Mouse (Mus musculus): ENCODE data around the gene Ndst2.
A peak's percentile ranks its signal among the peaks of the same experiment; 100 is the strongest.

The Ndst2 gene

DNA sequence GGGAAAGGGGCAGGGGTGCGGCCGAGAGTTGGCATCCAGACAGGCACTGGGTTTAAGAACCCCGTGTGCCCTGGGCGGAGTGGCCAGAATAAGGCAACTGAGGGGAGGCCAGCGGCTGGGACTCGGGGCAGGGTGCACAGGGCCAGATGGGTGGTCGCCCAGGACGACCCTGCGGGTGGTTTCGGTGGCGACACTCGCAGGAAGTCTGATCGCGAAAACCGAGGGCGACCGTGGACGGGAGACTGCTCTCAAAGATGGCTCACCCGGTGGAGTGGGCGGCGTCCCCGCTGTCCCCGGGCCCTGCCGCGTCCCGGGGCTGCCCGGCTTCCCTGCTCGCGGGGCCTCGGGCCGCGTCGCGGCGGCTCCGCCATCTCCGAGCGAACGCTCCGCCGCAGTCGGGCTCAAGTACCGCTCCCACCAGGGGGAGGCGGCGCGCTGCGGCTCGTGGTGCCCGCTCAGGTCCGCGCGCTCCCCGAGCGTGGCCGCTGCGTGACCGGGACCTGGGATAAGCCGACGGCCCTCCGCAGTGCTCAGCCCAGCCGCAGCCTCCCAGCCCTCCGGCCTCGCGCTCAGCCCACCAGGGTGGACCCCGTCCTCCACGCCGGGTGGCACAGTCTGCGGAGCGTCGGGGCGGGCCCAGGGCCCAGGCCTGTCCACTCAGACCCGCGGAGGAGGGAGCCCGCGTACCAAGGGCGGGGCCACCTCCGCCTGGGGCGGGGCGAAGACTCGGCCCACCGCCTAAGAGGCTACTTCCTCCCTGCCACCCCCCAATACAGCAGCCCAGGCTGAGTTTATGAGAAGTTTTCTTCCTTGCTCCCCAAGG, at the start of gene Ndst2:
TSS of gene Ndst2 (minus strand) at position 611 of the 823 bp plus-strand sequence.
- peak; percentile 89 for DNase-seq

DNA sequence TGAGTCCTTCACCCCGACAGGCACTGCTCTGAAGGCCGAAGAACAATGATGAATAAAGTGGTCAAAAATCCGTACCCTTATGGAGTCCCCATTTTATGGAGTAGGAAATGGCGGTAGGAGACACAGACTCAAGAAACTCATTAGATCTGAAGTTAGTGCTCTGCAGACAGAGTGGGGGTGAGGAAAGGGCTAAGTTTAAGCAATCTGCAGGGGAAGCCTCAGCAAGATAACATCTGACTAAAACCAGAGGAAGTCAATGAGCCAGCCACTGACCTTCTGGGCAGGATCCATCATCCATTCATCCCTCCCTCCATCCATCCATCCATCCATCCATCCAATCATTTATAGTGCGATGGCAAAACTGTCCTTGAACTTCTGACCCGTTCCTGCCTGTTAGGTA, 49.2 kb upstream of the Ndst2 start:
- DNase-seq = no peak

GRCm38 (mm10) chr14:20782860-20783259, 48.5 kb upstream of the Ndst2 start:
- no peak for DNase-seq

GRCm38 (mm10) chr14:20780217-20780616, 45.9 kb upstream of the Ndst2 start:
- no peak for DNase-seq

DNA sequence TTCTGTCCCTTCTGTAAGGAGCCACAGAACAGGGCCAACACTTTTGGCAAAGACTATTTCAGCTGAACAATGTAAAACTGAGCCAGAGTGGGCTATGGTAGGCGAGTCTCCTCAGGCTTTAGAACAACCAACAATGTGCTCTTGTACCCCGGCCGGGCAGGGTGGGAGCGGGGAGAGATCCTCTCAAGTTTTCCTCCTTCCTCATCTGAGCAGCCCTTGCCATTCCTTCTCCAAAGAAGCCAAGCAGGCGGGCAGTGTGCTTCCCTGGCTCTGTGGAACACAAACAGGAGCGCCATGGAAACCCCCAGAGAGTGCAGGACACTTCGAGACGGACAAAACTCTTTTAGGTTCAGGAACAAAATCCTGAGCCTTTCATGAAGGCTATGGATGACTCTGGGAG, 44.1 kb upstream of the Ndst2 start:
- no peak for DNase-seq

DNA sequence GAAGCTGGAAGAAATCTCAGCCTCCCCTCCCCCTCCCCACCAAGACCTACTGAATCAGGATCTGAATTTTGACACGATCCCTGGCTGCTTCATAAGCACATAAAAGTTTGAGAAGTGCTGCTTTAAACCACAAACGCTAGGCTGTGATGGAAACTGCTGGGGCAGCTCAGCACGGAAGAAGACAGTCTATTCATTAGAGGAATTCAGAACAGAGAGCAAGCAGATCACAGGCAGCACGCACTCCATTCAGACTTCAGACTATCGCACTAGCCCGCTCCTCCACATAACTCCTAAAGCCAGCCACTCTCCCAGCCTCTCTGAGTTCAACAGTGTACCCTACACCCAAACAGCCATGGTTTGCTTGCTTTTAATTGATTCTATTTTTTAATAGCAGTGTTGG, 41.3 kb upstream of the Ndst2 start:
- no peak for DNase-seq

DNA sequence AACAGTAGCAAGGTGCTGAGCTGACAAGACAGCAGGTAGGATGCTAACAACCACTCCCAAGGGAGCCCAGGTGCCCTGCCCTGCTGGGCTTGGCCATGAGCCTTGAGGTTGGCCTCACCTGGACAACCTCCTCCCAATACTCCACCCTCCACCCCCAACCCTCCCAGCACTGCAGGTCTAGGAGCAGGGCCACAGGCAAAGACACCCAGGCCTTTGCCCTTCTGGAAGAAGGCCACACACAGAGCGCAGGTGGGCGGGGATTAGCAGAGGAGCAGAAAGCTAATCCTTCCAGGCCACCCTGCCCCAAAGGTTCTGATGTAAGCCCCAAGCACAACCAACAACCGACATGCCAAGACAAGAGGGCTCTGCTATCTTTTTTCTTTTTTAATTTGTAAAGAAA, 39.0 kb upstream of the Ndst2 start:
- DNase-seq = no peak

DNA sequence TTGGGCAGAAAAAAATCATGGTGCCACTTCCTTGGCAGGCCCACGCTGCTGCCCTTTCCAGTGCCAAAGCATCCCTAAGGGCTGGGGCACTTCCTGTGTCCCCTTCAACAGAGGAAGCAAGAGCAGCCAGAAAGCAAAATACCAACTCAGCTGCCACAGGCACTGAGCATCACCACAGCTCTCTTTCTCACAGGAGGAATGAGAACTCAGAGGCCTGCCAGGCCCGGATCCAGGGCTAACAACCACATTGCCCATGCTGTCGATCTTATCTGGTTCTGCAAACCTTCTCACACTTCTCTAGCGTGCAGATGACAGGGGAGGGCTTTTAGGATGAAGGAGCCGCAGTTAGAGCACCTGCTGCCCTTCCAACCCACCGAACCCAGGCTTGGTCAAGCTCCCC, 38.4 kb upstream of the Ndst2 start:
- DNase-seq = no peak

GRCm38 (mm10) chr14:20771941-20772340, 37.6 kb upstream of the Ndst2 start:
- DNase-seq = no peak

- no peak for DNase-seq
Observed at GRCm38 (mm10) chr14:20768581-20768980, 34.2 kb upstream of the Ndst2 start.

DNA sequence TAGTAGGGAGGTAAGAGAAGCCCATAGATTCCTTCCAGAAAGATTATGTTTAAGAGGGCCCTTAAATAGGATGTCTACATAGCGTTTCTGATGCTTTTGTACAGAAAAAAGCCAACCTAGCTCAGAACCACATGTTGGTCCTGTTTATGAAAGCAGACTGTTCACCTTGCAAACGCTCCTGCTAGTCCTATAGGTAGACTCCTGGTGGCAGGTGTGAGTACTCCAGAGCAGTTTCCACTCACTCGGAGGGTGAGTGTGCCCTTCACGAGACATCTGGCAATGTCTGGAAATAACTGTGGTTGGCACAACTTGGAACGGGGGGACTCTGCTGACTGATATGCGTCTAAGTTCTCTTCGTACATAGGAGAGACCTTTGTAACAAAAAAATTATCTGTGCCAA, 33.6 kb upstream of the Ndst2 start:
- no peak for DNase-seq

DNA sequence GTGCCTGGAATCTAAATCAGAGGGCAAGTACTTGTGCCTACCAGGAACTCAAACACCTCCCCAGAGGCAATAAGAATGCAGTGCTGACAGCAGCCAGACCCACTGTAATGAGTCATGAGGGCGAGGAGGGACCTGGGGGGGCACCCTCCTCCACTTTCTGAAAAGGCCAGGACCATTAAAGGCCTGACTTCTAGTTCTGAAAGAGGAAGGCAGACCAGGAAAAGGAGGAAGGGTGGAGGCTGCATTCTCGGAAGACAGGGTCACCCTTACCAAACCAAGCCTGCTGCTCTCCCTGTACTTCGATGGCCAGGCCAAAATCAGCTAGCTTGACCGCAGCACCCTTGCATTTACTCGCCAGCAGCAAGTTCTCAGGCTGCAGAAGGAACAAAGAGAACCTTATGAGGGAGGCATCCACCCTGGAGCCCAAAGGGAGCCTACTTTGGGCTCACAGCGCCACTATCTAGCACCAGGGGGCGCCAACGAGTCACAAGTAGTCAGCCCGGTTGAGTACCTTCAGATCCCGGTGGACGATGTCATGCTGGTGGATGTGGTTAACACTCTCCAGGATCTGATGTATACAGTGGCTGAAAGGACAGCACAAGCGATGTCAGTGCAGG, 31.4 kb upstream of the Ndst2 start:
- DNase-seq = peak; percentile 87

DNA sequence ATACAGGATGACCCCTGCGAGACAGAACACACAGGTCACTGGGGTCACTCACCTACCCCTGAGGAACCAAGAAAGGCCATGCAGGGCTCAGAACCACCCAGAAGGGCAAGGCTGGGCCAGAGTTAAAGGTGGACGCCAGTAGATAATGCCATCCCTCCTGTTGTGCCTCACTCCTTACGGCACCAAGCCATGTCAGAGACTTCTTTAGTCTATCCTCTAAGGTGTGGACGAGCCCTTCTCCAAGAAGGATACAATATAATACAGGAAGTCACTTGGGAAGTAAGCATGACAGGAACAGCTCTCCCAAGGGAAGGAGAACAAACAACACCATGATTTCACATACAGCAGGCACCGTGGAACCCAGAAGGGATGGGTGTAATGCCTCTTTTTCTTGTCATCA, 30.6 kb upstream of the Ndst2 start:
- no peak for DNase-seq

DNA sequence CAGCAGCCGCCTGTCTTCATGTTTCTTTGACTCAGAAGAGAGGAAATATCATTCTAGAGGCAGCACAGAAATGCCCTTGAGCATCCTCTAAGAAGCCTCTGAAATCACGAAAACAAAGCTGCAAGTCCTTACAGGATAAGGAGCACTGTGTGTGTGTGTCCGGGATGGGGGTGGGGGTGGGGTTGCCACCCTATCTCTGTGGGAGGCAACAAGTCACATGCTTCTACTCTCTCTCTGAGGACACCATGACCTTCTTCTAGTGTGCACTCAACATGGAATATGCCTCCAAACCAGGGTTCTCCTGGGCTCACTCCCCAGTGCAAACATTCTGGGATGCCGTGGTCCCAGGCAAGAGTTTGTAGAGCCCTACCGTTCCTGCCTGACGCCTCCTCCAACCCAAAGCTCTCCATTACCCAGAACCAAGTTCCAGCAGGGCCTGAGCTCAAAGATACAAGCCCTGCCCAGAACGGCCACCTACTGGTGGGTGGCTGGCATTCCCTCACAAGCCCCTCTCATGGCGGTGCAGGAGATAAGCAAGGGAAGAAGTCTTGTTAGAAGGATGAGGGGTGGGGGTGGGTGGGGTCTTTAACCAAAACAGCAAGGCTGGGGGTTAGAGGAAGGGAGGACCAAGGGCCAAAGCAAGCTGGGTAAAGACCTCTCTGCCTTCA, 24.5 kb upstream of the Ndst2 start:
- no peak for DNase-seq

DNA sequence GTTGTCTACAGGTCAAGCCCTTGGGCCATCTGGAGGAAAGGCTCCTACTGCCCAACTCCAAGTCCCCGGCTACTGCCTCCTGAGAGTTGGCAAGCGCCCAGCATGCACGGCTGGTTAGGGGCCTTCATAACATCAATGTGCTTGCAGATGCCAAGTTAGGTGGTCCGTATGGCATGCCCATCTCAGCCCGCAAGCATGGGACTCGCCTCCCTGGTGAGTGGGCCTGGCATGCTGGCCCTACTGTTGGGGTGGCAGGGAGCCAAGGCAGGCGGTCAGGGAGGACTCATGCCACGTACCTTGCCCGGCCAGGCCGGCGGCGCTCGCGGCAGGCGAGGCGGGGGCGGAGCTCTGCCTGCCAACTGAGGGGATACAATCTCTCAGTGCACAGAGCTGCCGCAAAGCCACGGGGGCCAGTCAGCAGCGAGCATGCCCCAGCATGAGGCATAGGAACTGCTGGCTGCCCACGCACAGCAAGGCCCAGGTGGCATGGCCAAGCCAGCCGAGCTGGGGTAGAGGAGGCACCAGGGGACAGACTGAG, 23.1 kb upstream of the Ndst2 start:
- peak; percentile 90 for DNase-seq

GRCm38 (mm10) chr14:20753792-20754191, 19.4 kb upstream of the Ndst2 start:
- DNase-seq = no peak

DNA sequence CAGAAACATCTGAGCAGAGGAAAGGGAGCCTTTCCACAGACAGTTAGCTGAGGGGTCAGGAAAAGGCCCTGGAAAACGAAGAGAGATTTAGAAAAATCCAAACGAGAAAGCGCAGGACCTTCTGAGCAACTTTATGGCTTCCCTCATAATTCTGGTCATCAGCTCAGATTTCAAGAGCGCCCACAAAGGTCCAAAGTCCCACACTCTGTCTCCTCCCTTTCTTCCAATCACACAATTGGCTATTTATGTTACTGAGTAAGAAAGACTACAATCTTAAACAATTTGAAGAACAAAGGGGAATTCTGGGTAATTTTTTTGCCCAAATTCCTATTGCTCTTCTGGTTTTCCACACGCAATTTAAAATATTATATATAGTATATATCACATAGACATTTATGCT, 16.1 kb upstream of the Ndst2 start:
- DNase-seq = no peak

- DNase-seq = no peak
Observed at GRCm38 (mm10) chr14:20749494-20750051, 15.2 kb upstream of the Ndst2 start.

DNA sequence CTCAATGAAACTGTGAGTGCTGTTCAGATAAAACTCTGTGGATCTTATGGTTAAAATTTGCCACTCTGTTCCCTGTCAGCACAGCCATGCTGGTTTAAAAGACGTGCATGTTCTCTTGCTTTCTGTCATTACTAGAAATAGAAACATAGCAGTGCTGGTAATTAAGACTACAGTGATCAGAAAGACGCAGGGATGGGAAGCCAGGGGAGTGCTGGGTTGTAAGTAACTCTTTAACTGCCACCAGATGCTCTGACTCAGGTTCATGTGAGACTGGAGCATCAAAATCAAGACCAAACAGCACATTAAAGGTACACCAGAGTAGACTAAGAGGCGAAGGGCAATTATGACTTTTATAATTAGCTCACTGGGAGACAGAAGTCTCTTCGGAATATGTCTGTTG, 14.0 kb upstream of the Ndst2 start:
- DNase-seq = no peak

- no peak for DNase-seq
Observed at GRCm38 (mm10) chr14:20746935-20747334, 12.6 kb upstream of the Ndst2 start.

- no peak for DNase-seq
Observed at GRCm38 (mm10) chr14:20743614-20744013, 9.3 kb upstream of the Ndst2 start.

DNA sequence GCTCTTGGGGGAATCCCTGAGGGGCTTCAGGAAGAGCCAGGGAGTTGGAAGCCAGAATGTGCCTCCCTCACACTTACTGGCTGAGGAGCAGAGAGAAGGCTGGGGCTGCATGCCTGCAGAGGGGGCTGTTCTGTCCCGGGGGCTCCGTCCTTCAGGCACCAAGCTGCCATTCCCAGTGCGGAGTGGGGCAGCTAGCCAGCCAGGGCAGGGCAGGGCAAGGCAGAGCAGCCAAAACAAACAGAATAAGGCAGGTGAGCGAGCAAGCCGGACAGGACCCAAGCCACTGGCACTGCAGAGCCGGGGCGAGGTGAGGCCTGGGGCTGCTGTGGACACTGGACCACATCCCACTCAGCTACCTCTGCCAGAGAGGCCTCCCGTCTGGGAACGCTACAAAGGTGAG, 6.9 kb upstream of the Ndst2 start:
- DNase-seq = no peak

DNA sequence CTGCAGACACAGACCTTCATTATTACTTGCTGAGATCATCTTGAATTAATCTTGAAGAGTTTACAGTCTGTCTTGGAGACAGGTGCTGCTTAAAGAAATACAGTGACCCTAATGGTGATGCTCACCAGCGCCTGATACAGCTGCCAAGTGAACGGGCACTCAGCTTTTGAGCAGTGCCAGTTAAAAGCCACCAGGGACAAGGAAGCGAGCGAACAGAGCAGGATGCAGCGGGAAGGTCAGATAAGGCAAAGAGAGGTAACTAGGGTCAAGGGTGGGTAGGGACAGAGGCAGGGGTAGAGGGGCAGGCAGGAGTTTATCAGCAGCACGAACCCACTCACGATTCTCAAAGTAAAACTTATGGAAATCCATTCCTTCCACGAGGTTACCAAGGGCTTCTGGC, 4.1 kb upstream of the Ndst2 start:
- no peak for DNase-seq

GRCm38 (mm10) chr14:20737306-20737705, 2.9 kb upstream of the Ndst2 start:
- peak; percentile 57 for DNase-seq

Measured in cerebellum, adult 8-10 months (tissue).